Mouse (Mus musculus) heart, postnatal 0 days (tissue): Measurements from ENCODE around the gene Fibp.

Source experiments
- CTCF ChIP-seq: IDR thresholded peaks from 2 replicates; pipeline ENCODE4 v1.5.1; 2016; ENCODE audit warnings: antibody characterized with exemption, control low read depth, low read depth
- EP300 ChIP-seq: IDR thresholded peaks from 2 replicates; pipeline ENCODE4 v1.6.1; 2016; ENCODE audit warnings: antibody characterized with exemption, low read depth

DNA sequence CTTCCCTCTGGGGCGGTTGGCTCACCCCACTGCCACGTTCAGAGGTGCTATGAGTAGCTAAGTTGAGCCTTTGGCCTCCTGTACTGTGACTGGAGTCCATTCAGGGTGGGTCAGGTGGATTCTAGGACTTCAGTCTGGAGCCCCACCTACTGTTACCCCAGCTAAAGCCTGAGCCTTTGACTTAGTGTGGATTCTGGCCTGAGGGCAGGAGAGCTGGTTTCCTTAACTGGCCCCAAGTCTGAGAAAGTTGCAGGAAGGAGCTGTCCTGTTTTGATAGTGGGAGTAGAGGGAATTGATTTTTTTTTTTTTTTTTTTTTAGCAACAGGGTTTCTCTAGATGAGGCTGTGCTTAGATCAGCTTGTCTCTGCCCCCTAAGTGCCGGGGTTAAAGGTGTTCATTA is 33.9 kb downstream of the Fibp start:
- TF ChIP-seq CTCF (no peak), EP300 (no peak)
